Mouse (Mus musculus): ENCODE data around the gene Smlr1. TPM values are rescaled to one million over a fixed set of nuclear protein-coding genes. Genes with fewer than 3 reads are reported as not detected.

Smlr1 gene
- polyA plus RNA-seq, 1 experiment from 2014 or later, result 64.3 TPM

DNA sequence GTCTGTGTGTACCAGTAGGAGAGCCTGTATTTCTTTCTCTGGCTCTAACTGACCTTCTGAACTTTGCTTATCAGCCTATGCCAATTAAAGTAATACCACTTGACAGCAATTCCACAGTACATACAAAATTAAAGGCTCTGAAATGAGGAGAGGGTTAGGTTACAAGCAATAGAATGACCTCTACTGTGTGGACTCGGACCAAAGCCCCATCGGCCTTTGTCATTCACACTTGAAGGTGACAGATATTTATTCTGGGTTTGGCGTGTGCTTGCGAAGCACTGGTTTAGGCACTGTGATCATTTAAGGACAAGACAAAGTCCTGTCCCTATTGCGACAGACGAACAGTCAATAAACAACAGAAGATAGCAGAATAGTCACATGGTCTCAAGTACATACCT lies 3.7 kb upstream of the Smlr1 start:
- 63% methylated on average over 6 of the region's 6 CpGs for WGBS (ENCODE audit: insufficient replicate concordance)
- peak; percentile 84 for ATAC-seq
- peak overlapping the region; percentile 11; the same call in 1 of the 2 replicates for H3K4me2 ChIP-seq (ENCODE audit: low read depth, low read length)

DNA sequence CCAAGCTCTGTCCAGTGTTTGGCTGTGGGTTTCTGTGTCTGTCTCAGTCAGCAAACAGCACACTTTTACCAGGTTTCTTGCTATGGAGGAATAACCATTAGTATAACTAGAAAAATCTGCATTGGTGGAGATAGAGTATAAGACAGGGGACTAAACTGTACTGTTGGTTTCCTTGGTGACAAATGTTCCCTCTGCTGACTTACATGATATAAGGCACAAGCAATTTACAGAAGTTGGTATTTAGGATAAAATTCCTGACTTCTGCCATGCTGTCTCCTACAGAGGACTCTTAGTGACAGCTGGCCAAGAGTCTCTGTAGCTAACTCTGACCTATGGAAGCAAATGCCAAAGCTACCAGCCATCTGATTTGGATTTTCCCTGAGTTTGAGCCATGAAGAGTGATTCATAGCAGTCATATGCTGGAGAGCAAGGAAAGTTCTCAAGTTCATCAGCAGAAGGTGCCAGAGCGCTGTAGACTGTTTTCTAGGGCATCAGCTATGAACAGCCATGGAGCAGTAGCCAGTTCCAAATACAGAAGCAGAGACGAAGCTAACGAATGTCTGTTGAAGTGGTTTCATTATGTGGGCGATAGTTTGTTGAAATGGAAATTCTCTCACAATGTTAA lies 3.2 kb upstream of the Smlr1 start:
- TF ChIP-seq EP300 (IDR thresholded peaks at IDR 0.05; ENCODE audit: low read depth), result no peak
- TF ChIP-seq CTCF (IDR thresholded peaks at IDR 0.05; ENCODE audit: low read depth), result peak; percentile 51
- Histone ChIP-seq H3K36me3 (replicated peaks; ENCODE audit: insufficient read depth, low read length) (no peaks in the 10 kb centered on the region), H3K4me1 (ENCODE audit: insufficient read depth) (peaks cover 8% of the 10 kb centered on the region; the same call in 1 of the 2 replicates), H3K9ac (replicated peaks) (peak overlapping the region; percentile 21; the same call in 1 of the 2 replicates), H3K27me3 (ENCODE audit: insufficient read depth, low read length) (no peaks in the 10 kb centered on the region), H3K9me3 (ENCODE audit: low read length) (no peaks in the 10 kb centered on the region), H3K4me2 (ENCODE audit: low read depth, low read length) (peak overlapping the region; percentile 11; the same call in 1 of the 2 replicates), H3K4me3 (ENCODE audit: low read depth, low read length) (no peak overlapping the region), H3K27ac (ENCODE audit: low read depth) (peak overlapping the region; percentile 88)
- WGBS (ENCODE audit: insufficient replicate concordance), result 56% methylated on average over 4 of the region's 4 CpGs
- DNase-seq, result no peak
- ATAC-seq, result peak; percentile 60; the same call in 1 of the 2 replicates

More for the DNA sequence above, 3.7 kb upstream of the Smlr1 start:
- H3K27ac ChIP-seq (ENCODE audit: low read depth), result peak overlapping the region; percentile 88
- TF ChIP-seq EP300 (IDR thresholded peaks at IDR 0.05; ENCODE audit: low read depth) (peak; percentile 61; the same call in 1 of the 2 replicates), CTCF (IDR thresholded peaks at IDR 0.05; ENCODE audit: low read depth) (no peak)
- H3K9me3 ChIP-seq (ENCODE audit: low read length), result no peaks in the 10 kb centered on the region
- H3K27me3 ChIP-seq (ENCODE audit: insufficient read depth, low read length), result no peaks in the 10 kb centered on the region
- H3K9ac ChIP-seq (replicated peaks), result peak overlapping the region; percentile 21; the same call in 1 of the 2 replicates
- H3K4me3 ChIP-seq (ENCODE audit: low read depth, low read length), result no peak overlapping the region
- H3K4me1 ChIP-seq (ENCODE audit: insufficient read depth), result peaks cover 8% of the 10 kb centered on the region; the same call in 1 of the 2 replicates
- DNase-seq, result no peak
- no peaks in the 10 kb centered on the region for H3K36me3 ChIP-seq (replicated peaks; ENCODE audit: insufficient read depth, low read length)

DNA sequence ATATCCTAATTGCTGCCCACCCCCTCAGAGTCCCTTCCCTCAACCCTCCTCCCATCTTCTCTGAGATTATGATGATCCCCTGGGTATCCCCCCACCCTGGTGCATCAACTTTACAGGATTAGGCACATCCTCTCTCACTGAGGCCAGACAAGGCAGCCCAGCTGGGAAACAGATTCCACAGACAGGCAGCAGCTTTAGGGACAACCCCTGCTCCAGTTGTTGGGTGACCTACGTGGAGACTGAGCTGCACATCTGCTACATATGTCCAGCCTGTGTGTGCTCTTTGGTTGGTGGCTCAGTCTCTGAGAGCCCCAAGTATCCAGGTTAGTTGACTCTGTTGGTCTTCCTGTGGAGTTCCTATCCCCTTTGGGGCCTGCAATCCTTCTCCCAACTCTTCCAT lies 2.7 kb upstream of the Smlr1 start:
- Histone ChIP-seq H3K27me3 (ENCODE audit: insufficient read depth, low read length) (no peaks in the 10 kb centered on the region), H3K36me3 (replicated peaks; ENCODE audit: insufficient read depth, low read length) (no peaks in the 10 kb centered on the region), H3K4me3 (ENCODE audit: low read depth, low read length) (no peak overlapping the region), H3K27ac (ENCODE audit: low read depth) (peak overlapping the region; percentile 88), H3K4me1 (ENCODE audit: insufficient read depth) (peaks cover 8% of the 10 kb centered on the region; the same call in 1 of the 2 replicates), H3K9me3 (ENCODE audit: low read length) (no peaks in the 10 kb centered on the region), H3K4me2 (ENCODE audit: low read depth, low read length) (peak overlapping the region; percentile 11; the same call in 1 of the 2 replicates), H3K9ac (replicated peaks) (no peak overlapping the region)
- DNase-seq, result no peak
- 74% methylated on average over 1 of the region's 1 CpGs for WGBS (ENCODE audit: insufficient replicate concordance)
- TF ChIP-seq CTCF (IDR thresholded peaks at IDR 0.05; ENCODE audit: low read depth) (no peak), EP300 (IDR thresholded peaks at IDR 0.05; ENCODE audit: low read depth) (no peak)
- no peak for ATAC-seq

DNA sequence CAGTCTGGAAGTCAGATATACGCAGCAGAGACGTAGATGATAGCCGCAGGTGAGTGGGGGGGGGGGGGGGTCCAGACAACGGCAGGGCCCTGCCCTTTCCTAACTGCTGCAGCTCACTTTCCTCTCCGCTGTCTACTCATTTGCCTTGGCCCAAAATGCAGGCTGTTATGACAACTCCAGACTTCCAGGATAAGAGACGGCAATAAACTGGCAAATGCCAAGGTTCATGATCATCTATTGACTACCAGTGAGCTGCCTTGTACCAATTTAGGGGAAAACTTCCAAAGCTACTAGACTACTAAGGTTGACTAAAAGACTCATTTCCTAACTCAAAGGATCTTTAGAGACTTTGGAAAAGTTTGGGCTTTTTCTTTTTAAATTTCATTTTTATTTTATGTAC lies 554 bp upstream of the Smlr1 start:
- DNase-seq (no peak), ATAC-seq (no peak)
- WGBS (ENCODE audit: insufficient replicate concordance), result 63% methylated on average over 6 of the region's 6 CpGs
- peaks cover 8% of the 10 kb centered on the region; the same call in 1 of the 2 replicates for H3K4me1 ChIP-seq (ENCODE audit: insufficient read depth)
- no peaks in the 10 kb centered on the region for H3K36me3 ChIP-seq (replicated peaks; ENCODE audit: insufficient read depth, low read length)
- peak overlapping the region; percentile 4; the same call in 1 of the 2 replicates for H3K4me3 ChIP-seq (ENCODE audit: low read depth, low read length)
- H3K27me3 ChIP-seq (ENCODE audit: insufficient read depth, low read length), result no peaks in the 10 kb centered on the region
- peak overlapping the region; percentile 93 for H3K27ac ChIP-seq (ENCODE audit: low read depth)
- no peaks in the 10 kb centered on the region for H3K9me3 ChIP-seq (ENCODE audit: low read length)
- no peak for TF ChIP-seq CTCF (IDR thresholded peaks at IDR 0.05; ENCODE audit: low read depth)
- TF ChIP-seq EP300 (IDR thresholded peaks at IDR 0.05; ENCODE audit: low read depth), result no peak
- peak overlapping the region; percentile 63 for H3K4me2 ChIP-seq (ENCODE audit: low read depth, low read length)
- 0 out of 2 replicates have a peak overlapping the region, but pooled peaks have one; percentile 63 for H3K9ac ChIP-seq (replicated peaks)

DNA sequence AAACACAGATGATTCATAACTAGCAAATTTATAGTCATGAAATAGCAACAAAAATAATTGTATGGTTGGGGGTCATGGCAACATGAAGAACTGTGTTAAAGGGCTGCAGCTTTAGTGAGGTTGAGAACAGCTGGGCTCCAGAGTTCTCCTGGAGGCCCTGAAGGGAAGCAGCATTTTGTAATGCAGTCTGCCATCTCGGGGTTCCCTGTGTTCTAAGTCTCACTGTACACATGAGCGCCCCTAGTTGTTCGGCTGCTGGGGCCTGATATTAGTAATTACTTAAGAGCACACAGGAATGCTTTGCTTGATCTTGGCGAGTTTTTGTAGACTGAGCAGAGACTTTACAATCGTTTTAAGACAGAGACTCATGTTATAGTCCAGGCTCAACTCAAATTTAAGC lies 1.6 kb downstream of the Smlr1 start:
- Histone ChIP-seq H3K36me3 (replicated peaks; ENCODE audit: insufficient read depth, low read length) (no peaks in the 10 kb centered on the region), H3K27ac (ENCODE audit: low read depth) (0 out of 2 replicates have a peak overlapping the region, but pooled peaks have one; percentile 93), H3K4me3 (ENCODE audit: low read depth, low read length) (peak overlapping the region; percentile 46), H3K9ac (replicated peaks) (peak overlapping the region; percentile 63; the same call in 1 of the 2 replicates), H3K4me2 (ENCODE audit: low read depth, low read length) (peak overlapping the region; percentile 63), H3K27me3 (ENCODE audit: insufficient read depth, low read length) (no peaks in the 10 kb centered on the region), H3K9me3 (ENCODE audit: low read length) (no peaks in the 10 kb centered on the region), H3K4me1 (ENCODE audit: insufficient read depth) (peaks cover 8% of the 10 kb centered on the region; the same call in 1 of the 2 replicates)
- ATAC-seq, result no peak
- no peak for DNase-seq
- no peak for TF ChIP-seq CTCF (IDR thresholded peaks at IDR 0.05; ENCODE audit: low read depth)
- TF ChIP-seq EP300 (IDR thresholded peaks at IDR 0.05; ENCODE audit: low read depth), result no peak
- 62% methylated on average over 5 of the region's 5 CpGs for WGBS (ENCODE audit: insufficient replicate concordance)

DNA sequence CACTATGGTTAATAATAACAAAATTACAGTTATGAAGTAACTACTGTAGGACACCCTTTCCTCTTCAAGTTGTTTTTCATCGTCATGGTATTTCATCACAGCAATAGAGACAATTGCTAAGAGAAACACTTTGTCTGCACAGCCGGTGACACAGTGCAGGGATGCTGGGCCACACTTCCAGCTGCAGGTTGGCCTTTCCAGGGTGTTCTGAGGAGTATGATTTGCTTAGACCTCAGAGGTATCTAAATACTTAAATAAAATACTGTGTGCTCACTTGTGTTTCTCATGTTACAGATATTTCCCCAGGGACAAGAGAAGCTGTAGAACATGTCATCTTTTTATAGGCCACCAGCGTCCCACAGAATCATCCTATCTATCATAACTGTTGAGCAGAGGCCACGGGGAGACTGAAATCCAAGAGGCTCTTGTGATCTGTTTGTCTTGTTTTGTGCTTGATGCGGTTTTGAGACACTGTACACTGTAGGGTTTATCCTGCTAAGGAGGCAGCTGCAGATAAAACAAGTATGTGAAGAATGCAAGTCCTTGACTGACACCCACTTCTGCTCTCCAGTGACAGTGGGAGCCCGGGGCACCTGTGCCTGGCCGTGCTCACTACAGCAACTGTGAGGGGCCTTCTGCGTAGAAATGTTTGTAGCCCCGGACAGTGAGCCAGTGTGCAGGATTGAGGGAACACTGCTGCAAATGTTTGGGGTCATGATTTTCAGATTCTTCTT lies 2.4 kb downstream of the Smlr1 start:
- peak overlapping the region; percentile 46 for H3K4me3 ChIP-seq (ENCODE audit: low read depth, low read length)
- peak overlapping the region; percentile 63 for H3K4me2 ChIP-seq (ENCODE audit: low read depth, low read length)
- H3K4me1 ChIP-seq (ENCODE audit: insufficient read depth), result peaks cover 8% of the 10 kb centered on the region; the same call in 1 of the 2 replicates
- ATAC-seq, result no peak
- no peak overlapping the region for H3K27ac ChIP-seq (ENCODE audit: low read depth)
- DNase-seq, result no peak
- H3K9me3 ChIP-seq (ENCODE audit: low read length), result no peaks in the 10 kb centered on the region
- TF ChIP-seq CTCF (IDR thresholded peaks at IDR 0.05; ENCODE audit: low read depth) (no peak), EP300 (IDR thresholded peaks at IDR 0.05; ENCODE audit: low read depth) (no peak)
- no peaks in the 10 kb centered on the region for H3K27me3 ChIP-seq (ENCODE audit: insufficient read depth, low read length)
- H3K9ac ChIP-seq (replicated peaks), result no peak overlapping the region
- 53% methylated on average over 9 of the region's 9 CpGs for WGBS (ENCODE audit: insufficient replicate concordance)
- H3K36me3 ChIP-seq (replicated peaks; ENCODE audit: insufficient read depth, low read length), result no peaks in the 10 kb centered on the region
